Mouse (Mus musculus): Measurements from ENCODE around the gene Rtl6. TPM values are rescaled to one million over a fixed set of nuclear protein-coding genes. Genes with fewer than 3 reads are reported as not detected.

Rtl6 gene
- polyA plus RNA-seq, 1 experiment from 2014 or later, result 1.1 TPM

DNA sequence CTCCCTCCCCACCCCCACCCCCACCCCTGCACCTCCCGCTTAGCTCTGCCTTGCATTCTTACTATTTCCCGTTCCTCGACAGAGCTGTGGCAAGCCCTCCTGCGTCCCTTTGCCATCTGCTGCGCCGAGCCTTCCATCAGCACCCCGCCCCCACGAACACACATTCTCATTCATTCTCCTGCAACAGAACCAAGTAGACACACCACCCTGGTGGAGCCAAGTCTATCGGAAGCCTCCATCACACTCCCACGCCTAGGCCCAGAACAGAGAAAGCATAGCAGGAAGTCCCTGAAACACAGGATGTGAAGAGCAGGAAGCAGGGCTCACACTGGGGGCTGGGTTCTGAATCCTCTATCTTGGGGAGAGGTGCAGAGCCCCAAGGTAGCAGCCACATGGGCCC lies 51.6 kb downstream of the Rtl6 start:
- no peak overlapping the region for H3K4me3 ChIP-seq (replicated peaks)
- no peaks in the 10 kb centered on the region for H3K36me3 ChIP-seq
- H3K27me3 ChIP-seq, result no peaks in the 10 kb centered on the region
- H3K4me1 ChIP-seq (replicated peaks), result no peaks in the 10 kb centered on the region
- no peaks in the 10 kb centered on the region for H3K9me3 ChIP-seq (replicated peaks)
- H3K9ac ChIP-seq, result no peak overlapping the region
- H3K4me2 ChIP-seq, result no peak overlapping the region
- WGBS (ENCODE audit: insufficient replicate concordance), result 69% methylated on average over 10 of the region's 10 CpGs
- H3K27ac ChIP-seq, result no peak overlapping the region
- no peak for ATAC-seq (ENCODE audit: low read depth)
- DNase-seq, result no peak

DNA sequence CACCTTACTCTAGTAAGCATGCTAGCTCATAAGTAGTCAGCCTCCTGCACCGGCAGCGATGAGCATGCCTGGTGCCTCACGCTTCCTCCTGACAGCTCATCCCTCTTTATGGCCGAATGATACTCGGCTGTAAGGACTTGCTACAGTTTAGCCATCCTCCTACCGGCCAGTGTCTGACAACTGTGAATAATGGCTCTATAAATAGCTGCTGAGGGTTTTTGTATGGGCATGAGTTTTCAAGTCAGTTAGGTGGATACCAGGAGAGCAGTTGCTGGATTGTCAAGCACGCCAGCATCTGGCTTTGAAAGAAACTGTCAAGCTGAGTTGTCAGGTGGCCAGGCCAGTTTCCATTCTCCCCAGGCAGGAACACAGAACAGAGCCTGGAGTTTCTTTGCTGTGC lies 52.7 kb downstream of the Rtl6 start:
- no peaks in the 10 kb centered on the region for H3K27me3 ChIP-seq
- no peaks in the 10 kb centered on the region for H3K9me3 ChIP-seq (replicated peaks)
- no peak overlapping the region for H3K27ac ChIP-seq
- WGBS (ENCODE audit: insufficient replicate concordance), result 32% methylated on average over 7 of the region's 7 CpGs
- H3K9ac ChIP-seq, result no peak overlapping the region
- no peaks in the 10 kb centered on the region for H3K36me3 ChIP-seq
- no peak overlapping the region for H3K4me2 ChIP-seq
- ATAC-seq (ENCODE audit: low read depth) (no peak), DNase-seq (no peak)
- H3K4me1 ChIP-seq (replicated peaks), result no peaks in the 10 kb centered on the region
- H3K4me3 ChIP-seq (replicated peaks), result no peak overlapping the region

Other genes with a start within 250 kb of the Rtl6 start
- gene Parvg, start 233.8 kb downstream of the Rtl6 start, polyA plus RNA-seq (2015; fragmentation: Nextera tagmentation; extraction: Ambion mirVana), result 9.4 and 9.8 TPM in 2 replicates
- gene Shisal1, start 110.7 kb downstream of the Rtl6 start, polyA plus RNA-seq (2015; fragmentation: Nextera tagmentation; extraction: Ambion mirVana), result 0.08 and 0.14 TPM in 2 replicates
- gene Prr5, start 111.8 kb upstream of the Rtl6 start, polyA plus RNA-seq (2015; fragmentation: Nextera tagmentation; extraction: Ambion mirVana), result 7.6 and 7.8 TPM in 2 replicates
- 0.54 and 0.58 TPM in 2 replicates for gene Arhgap8, start 162.2 kb upstream of the Rtl6 start, polyA plus RNA-seq (2015; fragmentation: Nextera tagmentation; extraction: Ambion mirVana)

Data from liver, embryonic 13.5 days (tissue).